Mouse (Mus musculus): ENCODE data around the gene Kcnab2. TPM values are rescaled to one million over a fixed set of nuclear protein-coding genes. Genes with fewer than 3 reads are reported as not detected.

The Kcnab2 gene
- total RNA-seq, 2 experiments from 2014 or later: 39.8 to 84.8 TPM

Other genes starting within 250 kb of the Kcnab2 start
- 0.12 and 0.76 TPM in 2 replicates for gene Gpr153, start 203.6 kb downstream of the Kcnab2 start, total RNA-seq (2015)
- not detected in 2 replicates for gene Gpr153, start 203.6 kb downstream of the Kcnab2 start, total RNA-seq (2017)
- gene Hes3, start 186.2 kb downstream of the Kcnab2 start, total RNA-seq (2015): not detected in 2 replicates
- not detected in 2 replicates for gene Hes3, start 186.2 kb downstream of the Kcnab2 start, total RNA-seq (2017)
- gene Icmt, start 180.6 kb downstream of the Kcnab2 start, total RNA-seq (2015): 7.9 and 12.1 TPM in 2 replicates
- 11.5 and 14.8 TPM in 2 replicates for gene Icmt, start 180.6 kb downstream of the Kcnab2 start, total RNA-seq (2017)
- 0.12 TPM in 1 of 2 replicates, not detected in the other for gene Rnf207, start 158.9 kb downstream of the Kcnab2 start, total RNA-seq (2015)
- gene Rnf207, start 158.9 kb downstream of the Kcnab2 start, total RNA-seq (2017): not detected in 2 replicates
- 1,636 and 1,708 TPM in 2 replicates for gene Rpl22, start 152.1 kb downstream of the Kcnab2 start, total RNA-seq (2015)
- 3,182 and 3,570 TPM in 2 replicates for gene Rpl22, start 152.1 kb downstream of the Kcnab2 start, total RNA-seq (2017)
- not detected in 2 replicates for gene Chd5, start 139.2 kb downstream of the Kcnab2 start, total RNA-seq (2015)
- 0.07 and 0.08 TPM in 2 replicates for gene Chd5, start 139.2 kb downstream of the Kcnab2 start, total RNA-seq (2017)
- 0.39 and 0.72 TPM in 2 replicates for gene Nphp4, start 1.2 kb downstream of the Kcnab2 start, total RNA-seq (2015)
- 0.12 and 0.14 TPM in 2 replicates for gene Nphp4, start 1.2 kb downstream of the Kcnab2 start, total RNA-seq (2017)